Mouse (Mus musculus) megakaryocyte, embryonic 14.5 days (primary cell): Measurements from ENCODE around the gene Lmf2.
A peak's percentile ranks its signal among the peaks of the same experiment; 100 is the strongest.

ENCODE experiments used
- FLI1 ChIP-seq: IDR thresholded peaks from 2 replicates; pipeline ENCODE4 v1.6.1; 2012; ENCODE audit warnings: low read length, inconsistent platforms, mixed read lengths
- GATA1 ChIP-seq: IDR thresholded peaks from 3 replicates; pipeline ENCODE4 v1.6.1; 2012; ENCODE audit warnings: mixed read lengths, low read length, inconsistent platforms, borderline replicate concordance

DNA sequence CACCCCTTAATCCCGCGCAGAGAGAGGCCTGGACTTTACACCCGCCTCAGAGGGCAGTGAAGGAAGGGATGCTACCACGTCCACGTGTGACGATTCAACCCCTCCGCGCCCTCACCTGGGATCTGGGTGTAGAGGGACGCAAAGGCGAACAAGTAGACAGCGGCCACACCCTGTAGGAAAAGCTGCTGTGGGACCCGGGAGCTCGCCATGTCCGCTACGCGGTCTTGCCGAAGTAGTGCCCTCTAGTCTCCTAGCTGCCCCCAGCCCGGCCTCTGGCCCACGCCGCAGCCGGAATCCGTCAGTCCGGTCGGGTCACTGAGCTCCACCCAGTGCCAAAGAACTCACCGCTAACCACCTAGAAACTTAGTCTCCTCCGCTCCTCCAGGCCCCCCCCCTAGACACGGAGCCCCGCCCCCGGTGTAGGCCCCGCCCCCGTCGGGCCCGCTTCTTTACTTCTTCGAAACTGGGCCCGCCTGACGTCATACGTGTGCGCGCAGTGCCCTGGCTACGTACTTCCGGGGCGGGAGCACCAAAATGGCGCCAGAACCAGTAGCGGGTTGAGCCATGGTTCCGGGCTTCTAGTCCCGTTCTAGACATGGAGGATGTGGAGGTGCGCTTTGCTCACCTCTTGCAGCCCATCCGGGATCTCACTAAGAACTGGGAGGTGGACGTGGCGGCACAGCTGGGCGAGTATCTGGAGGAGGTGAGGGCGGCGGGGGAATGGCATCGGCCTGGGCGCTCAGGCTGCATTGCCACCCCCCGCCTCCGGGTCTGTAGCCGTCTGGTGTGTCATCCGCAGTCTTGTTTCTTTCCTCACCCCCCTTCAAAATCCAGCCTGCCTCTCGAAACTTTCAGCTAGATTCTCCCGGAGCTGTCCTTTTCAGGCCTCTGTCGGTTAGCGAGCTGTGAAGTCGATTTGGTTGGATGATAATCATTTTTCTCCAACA lies at the start of gene Lmf2, which contains the start of gene Ncaph2:
- TF ChIP-seq GATA1 (no peak), FLI1 (peak; percentile 54; the same call in 1 of the 2 replicates)
